Mouse (Mus musculus) CH12.LX (cell line): ENCODE results near the gene Cacna1b. TPM values are rescaled to one million over a fixed set of nuclear protein-coding genes. Genes with fewer than 3 reads are reported as not detected.

ENCODE experiments used
- DNase-seq: peaks from one replicate; pipeline ENCODE4 v3.0.0-alpha.2; 2013; ENCODE audit errors: extremely low read depth
- H3K27ac ChIP-seq: 2 replicates; pipeline ENCODE4 v1.5.1; 2012; ENCODE audit warnings: low read depth, mild to moderate bottlenecking, control low read depth, moderate library complexity; ENCODE audit not compliant: insufficient read depth
- H3K27me3 ChIP-seq: replicated peaks from 2 replicates; pipeline ENCODE3; 2012; ENCODE audit warnings: inconsistent platforms
- H3K36me3 ChIP-seq, 2 experiments: replicated peaks in 1 of 2; 2 replicates each; pipeline versions ENCODE3 to v1.6.1; 2012; ENCODE audit warnings: inconsistent platforms in 1 of 2, low read length in 1 of 2, mild to moderate bottlenecking in 1 of 2, mixed read lengths in 1 of 2, moderate library complexity in 1 of 2; ENCODE audit not compliant: control insufficient read depth in 1 of 2, insufficient read depth in 1 of 2
- H3K4me1 ChIP-seq, 2 experiments: 2 replicates each; pipeline ENCODE4 v1.6.1; 2012; ENCODE audit warnings: inconsistent platforms in 1 of 2, moderate library complexity in 1 of 2; ENCODE audit not compliant: insufficient read depth in 2 of 2, control insufficient read depth in 1 of 2
- H3K4me2 ChIP-seq: 2 replicates; pipeline ENCODE4 v1.6.1; 2012; ENCODE audit warnings: low read depth, mild to moderate bottlenecking, control low read depth; ENCODE audit not compliant: poor library complexity, insufficient read depth, severe bottlenecking
- H3K4me3 ChIP-seq, 3 experiments: fragments of 150-350 bp in 1 of 3; sonication (generic) in 1 of 3; replicated peaks in 1 of 3; 2 replicates each; pipeline versions ENCODE3 to v1.5.1; 2011 to 2012; ENCODE audit warnings: low read depth in 2 of 3, low read length in 2 of 3, mild to moderate bottlenecking in 2 of 3, moderate library complexity in 2 of 3, control low read depth in 1 of 3, improper control_type of control experiment in 1 of 3, inconsistent platforms in 1 of 3, mixed read lengths in 1 of 3; ENCODE audit not compliant: poor library complexity in 1 of 3
- H3K79me2 ChIP-seq: replicated peaks from 2 replicates; pipeline ENCODE4 v1.6.1; 2012; ENCODE audit warnings: mild to moderate bottlenecking, moderate library complexity; ENCODE audit not compliant: control insufficient read depth, poor library complexity, insufficient read depth, severe bottlenecking; ENCODE audit errors: extremely low read depth
- H3K9ac ChIP-seq: 2 replicates; pipeline ENCODE4 v1.6.1; 2012; ENCODE audit warnings: low read depth, mild to moderate bottlenecking, control low read depth, moderate library complexity; ENCODE audit not compliant: insufficient read depth
- H3K9me3 ChIP-seq: replicated peaks from 2 replicates; pipeline ENCODE3; 2012; ENCODE audit warnings: low read length, inconsistent platforms, mixed read lengths
- CHD2 ChIP-seq: IDR thresholded peaks from 2 replicates; pipeline ENCODE4 v1.6.1; 2011; ENCODE audit warnings: low read length, improper control_type of control experiment
- E2F4 ChIP-seq: IDR thresholded peaks from 2 replicates; pipeline ENCODE4 v1.6.1; 2011; ENCODE audit warnings: low read depth, low read length, improper control_type of control experiment; ENCODE audit not compliant: insufficient replicate concordance
- ELF1 ChIP-seq: IDR thresholded peaks from 2 replicates; pipeline ENCODE4 v1.6.1; 2014; ENCODE audit warnings: low read depth, mild to moderate bottlenecking, inconsistent platforms, low read length, improper control_type of control experiment
- ETS1 ChIP-seq: conservative IDR thresholded peaks from 2 replicates; pipeline ENCODE4 v1.6.1; 2012; ENCODE audit warnings: low read depth, mild to moderate bottlenecking, inconsistent platforms, low read length, improper control_type of control experiment, moderate library complexity
- IRF4 ChIP-seq: IDR thresholded peaks from 2 replicates; pipeline ENCODE4 v1.6.1; 2014; ENCODE audit warnings: low read depth, mild to moderate bottlenecking, inconsistent platforms, low read length, improper control_type of control experiment
- JUN ChIP-seq: IDR thresholded peaks from 2 replicates; pipeline ENCODE4 v1.6.1; 2011; ENCODE audit warnings: low read depth, mild to moderate bottlenecking, low read length, improper control_type of control experiment, moderate library complexity; ENCODE audit not compliant: insufficient read depth
- KAT2A ChIP-seq: IDR thresholded peaks from 2 replicates; pipeline ENCODE4 v1.6.1; 2012; ENCODE audit warnings: low read length, improper control_type of control experiment, inconsistent platforms; ENCODE audit not compliant: insufficient replicate concordance
- MEF2A ChIP-seq: IDR thresholded peaks from 2 replicates; pipeline ENCODE4 v1.6.1; 2014; ENCODE audit warnings: low read depth, mild to moderate bottlenecking, inconsistent platforms, low read length, improper control_type of control experiment, borderline replicate concordance
- MXI1 ChIP-seq: IDR thresholded peaks from 2 replicates; pipeline ENCODE4 v1.6.1; 2011; ENCODE audit warnings: mild to moderate bottlenecking, low read depth, low read length, improper control_type of control experiment
- NELFE ChIP-seq: IDR thresholded peaks from 2 replicates; pipeline ENCODE4 v1.6.1; 2011; ENCODE audit warnings: low read depth, low read length, improper control_type of control experiment
- NRF1 ChIP-seq: IDR thresholded peaks from 2 replicates; pipeline ENCODE4 v1.6.1; 2014; ENCODE audit warnings: low read depth, mild to moderate bottlenecking, inconsistent platforms, low read length, improper control_type of control experiment, moderate library complexity
- RAD21 ChIP-seq: IDR thresholded peaks from 2 replicates; pipeline ENCODE4 v1.6.1; 2011; ENCODE audit warnings: low read depth, mild to moderate bottlenecking, low read length, improper control_type of control experiment, moderate library complexity
- TBP ChIP-seq: conservative IDR thresholded peaks from 2 replicates; pipeline ENCODE4 v1.6.1; 2011; ENCODE audit warnings: low read depth, low read length, improper control_type of control experiment
- ZC3H11A ChIP-seq: IDR thresholded peaks from 2 replicates; pipeline ENCODE4 v1.6.1; 2012; ENCODE audit warnings: low read depth, mild to moderate bottlenecking, inconsistent platforms, low read length, improper control_type of control experiment
- ZNF384 ChIP-seq: IDR thresholded peaks from 2 replicates; pipeline ENCODE4 v1.6.1; 2012; ENCODE audit warnings: low read depth, low read length, improper control_type of control experiment, inconsistent platforms
- dilution Hi-C: fragments of 300-500 bp; cut with MboI; formaldehyde crosslinking; loops from 2 replicates; pipeline ENCODE4 v1.14.3; 2020; ENCODE audit warnings: low sequenced_read_pairs; ENCODE audit not compliant: extremely low pct_unique_long_range_greater_than_20kb, extremely low pct_ligation_motif_present
- in situ Hi-C: fragments of 300-500 bp; cut with MboI; formaldehyde crosslinking; loops from 3 replicates; pipeline ENCODE4 v1.14.3; 2019; ENCODE audit warnings: low sequenced_read_pairs, low pct_ligation_motif_present, low pct_unique_long_range_greater_than_20kb, mixed read lengths
- polyA plus RNA-seq: library from polyadenylated mRNA; unstranded; fragments of >175 nt; gene quantifications from 2 replicates; pipeline ENCODE4 v1.2.1, GENCODE M21; 2012; ENCODE audit warnings: low read depth; ENCODE audit not compliant: insufficient read length
- total RNA-seq, 2 experiments: library from RNA; depleted of rRNA; stranded (reverse); fragments of 300-350 nt in 1 of 2; fragments of >200 nt in 1 of 2; gene quantifications; 2 replicates each; pipeline ENCODE4 v1.2.3; 2012 to 2014

Cacna1b gene
- total and polyA plus RNA-seq, 3 experiments = 0.16 to 0.72 TPM; not detected in 1

DNA sequence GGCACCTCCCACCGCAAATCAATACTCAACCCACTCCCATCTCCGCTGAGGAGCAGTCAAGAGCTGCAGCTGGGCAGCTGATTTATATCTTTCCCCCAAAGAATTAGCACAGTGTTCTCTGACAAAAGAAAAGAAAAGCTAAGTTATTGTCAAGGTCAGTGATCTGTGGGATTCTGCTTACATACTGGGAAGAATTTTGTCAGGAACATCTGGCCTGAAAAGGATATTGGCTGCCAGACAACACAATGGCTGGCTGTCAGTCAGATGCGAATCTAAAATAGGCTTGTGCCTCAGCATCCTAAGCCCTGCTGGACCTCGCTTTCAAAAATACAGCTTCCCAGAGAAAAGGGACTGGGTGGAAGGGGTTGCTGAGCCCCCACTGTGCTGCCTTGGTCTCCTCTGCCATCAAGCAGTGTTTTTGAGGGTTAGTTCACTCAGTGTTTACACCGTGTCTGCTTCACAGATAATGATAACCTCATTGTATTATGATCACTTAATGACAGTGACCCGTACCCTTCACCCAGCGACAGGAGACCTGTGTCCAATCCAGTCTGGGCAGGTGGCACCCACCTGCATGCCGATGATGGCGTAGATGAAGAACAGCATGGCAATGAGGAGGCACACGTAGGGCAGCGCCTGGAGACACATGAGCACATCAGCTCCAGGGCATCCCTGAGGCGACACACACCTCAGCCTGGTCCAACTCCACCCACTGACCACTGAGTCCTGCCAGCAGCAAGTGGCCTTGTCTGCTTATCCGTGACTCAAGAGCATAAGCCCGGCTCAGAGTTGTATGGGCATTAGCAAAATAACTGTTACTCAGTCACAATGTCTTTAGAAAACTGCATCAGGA is 124.6 kb downstream of the Cacna1b start:
- Histone ChIP-seq H3K4me3 (no peak overlapping the region), H3K27ac (no peak overlapping the region), H3K4me1 (peaks cover 4 to 32% of the 10 kb centered on the region in 2 experiments; a peak in 2 of 4 replicates), H3K27me3 (no peaks in the 10 kb centered on the region), H3K9ac (no peak overlapping the region), H3K4me2 (no peak overlapping the region), H3K79me2 (no peaks in the 10 kb centered on the region), H3K9me3 (no peaks in the 10 kb centered on the region), H3K36me3 (no peaks in the 10 kb centered on the region)
- dilution Hi-C loops (no loop called here), in situ Hi-C loops (no loop called here)
- no peak for DNase-seq
- TF ChIP-seq KAT2A (no peak), TBP (no peak), ETS1 (no peak), NRF1 (no peak), ELF1 (no peak), MEF2A (no peak), IRF4 (no peak), MXI1 (no peak), ZC3H11A (no peak), RAD21 (no peak), CHD2 (no peak), ZNF384 (no peak)

DNA sequence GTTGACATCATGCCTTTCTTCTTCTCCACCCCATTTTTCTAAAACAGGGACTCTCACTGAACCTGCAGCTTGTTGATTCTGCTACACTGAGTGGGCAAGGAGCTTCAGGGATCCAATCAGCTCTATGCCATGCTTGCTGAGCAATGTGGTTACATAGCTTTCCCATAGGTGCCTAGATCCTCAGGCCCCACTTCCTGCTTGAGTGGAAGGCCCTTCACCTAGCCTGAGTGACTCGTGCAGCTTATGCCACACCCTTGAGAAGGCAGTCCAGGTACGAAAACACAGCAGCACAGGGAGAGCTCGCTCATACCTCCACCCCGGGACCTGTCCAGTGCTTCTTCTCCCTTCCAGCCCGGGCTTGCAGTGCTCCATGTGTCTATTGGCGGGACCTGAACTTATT is 129.3 kb downstream of the Cacna1b start:
- H3K79me2 ChIP-seq = no peaks in the 10 kb centered on the region
- H3K27me3 ChIP-seq = no peaks in the 10 kb centered on the region
- H3K4me2 ChIP-seq = no peak overlapping the region
- DNase-seq = no peak
- in situ Hi-C loops = no loop called here
- no peak overlapping the region for H3K9ac ChIP-seq
- peaks cover 0 to 22% of the 10 kb centered on the region in 2 experiments; a peak in 2 of 4 replicates for H3K4me1 ChIP-seq
- no peaks in the 10 kb centered on the region for H3K36me3 ChIP-seq
- no peak overlapping the region for H3K4me3 ChIP-seq
- TF ChIP-seq ELF1 = no peak
- TF ChIP-seq ZC3H11A = no peak
- no peak for TF ChIP-seq CHD2
- TF ChIP-seq ZNF384 = no peak
- TF ChIP-seq JUN = no peak
- no peak for TF ChIP-seq E2F4
- TF ChIP-seq MEF2A = no peak
- TF ChIP-seq ETS1 = no peak
- no peak for TF ChIP-seq IRF4
- no peak for TF ChIP-seq NELFE
- H3K9me3 ChIP-seq = no peaks in the 10 kb centered on the region
- no peak overlapping the region for H3K27ac ChIP-seq
- dilution Hi-C loops = no loop called here
